Mouse (Mus musculus): ENCODE measurements around the gene Zcchc8. TPM values are rescaled to one million over a fixed set of nuclear protein-coding genes. Genes with fewer than 3 reads are reported as not detected.

Gene Zcchc8
- total RNA-seq, 2 experiments from 2014 or later = 17.3 to 22.0 TPM

- DNase-seq = peak; percentile 64 to 82
These were observed 37.3 kb downstream of the Zcchc8 start for GRCm38 (mm10) chr5:123683377-123684220.

- DNase-seq = peak in 1 of 2 experiments; percentile 58
These were observed 37.9 kb downstream of the Zcchc8 start for GRCm38 (mm10) chr5:123683043-123683376.

GRCm38 (mm10) chr5:123682372-123682771, 38.5 kb downstream of the Zcchc8 start:
- DNase-seq = peak in 1 of 2 experiments; percentile 38

- peak in 1 of 2 experiments; percentile 45 for DNase-seq
These were observed 41.2 kb downstream of the Zcchc8 start for GRCm38 (mm10) chr5:123679546-123680263.

GRCm38 (mm10) chr5:123679106-123679505, 41.8 kb downstream of the Zcchc8 start:
- no peak for DNase-seq

- no peak for DNase-seq
These were observed 45.2 kb downstream of the Zcchc8 start for GRCm38 (mm10) chr5:123675717-123676116.

- peak; percentile 66 to 74 for DNase-seq
These were observed 45.7 kb downstream of the Zcchc8 start for GRCm38 (mm10) chr5:123675221-123675620.

GRCm38 (mm10) chr5:123671473-123671820, 49.5 kb downstream of the Zcchc8 start:
- DNase-seq = no peak

- DNase-seq = peak; percentile 80
These were observed 50.0 kb downstream of the Zcchc8 start for GRCm38 (mm10) chr5:123670800-123671472.

GRCm38 (mm10) chr5:123669991-123670799, 50.7 kb downstream of the Zcchc8 start:
- peak in 1 of 2 experiments; percentile 45 for DNase-seq

GRCm38 (mm10) chr5:123667915-123668314, 53.0 kb downstream of the Zcchc8 start:
- DNase-seq = no peak

GRCm38 (mm10) chr5:123665956-123666355, 54.9 kb downstream of the Zcchc8 start:
- no peak for DNase-seq

GRCm38 (mm10) chr5:123664329-123664728, 56.6 kb downstream of the Zcchc8 start:
- DNase-seq = no peak

GRCm38 (mm10) chr5:123662059-123662458, 58.8 kb downstream of the Zcchc8 start:
- DNase-seq = peak; percentile 81 to 87

GRCm38 (mm10) chr5:123661602-123662001, 59.3 kb downstream of the Zcchc8 start:
- peak; percentile 76 for DNase-seq

GRCm38 (mm10) chr5:123657651-123658050, 63.2 kb downstream of the Zcchc8 start:
- DNase-seq = no peak

GRCm38 (mm10) chr5:123654937-123655336, 66.0 kb downstream of the Zcchc8 start:
- DNase-seq = peak in 1 of 2 experiments; percentile 39

- no peak for DNase-seq
These were observed 67.6 kb downstream of the Zcchc8 start for GRCm38 (mm10) chr5:123653287-123653801.

GRCm38 (mm10) chr5:123650825-123651224, 70.1 kb downstream of the Zcchc8 start:
- DNase-seq = no peak

Data from heart, adult 18-20 months (tissue).